Mouse (Mus musculus) limb, embryonic 12.5 days (tissue): ENCODE results near the gene Smpdl3b. TPM values are rescaled to one million over a fixed set of nuclear protein-coding genes. Genes with fewer than 3 reads are reported as not detected.
"Not testable (repeated sequence)": the region's sequence is repeated elsewhere in the genome, so short reads cannot be mapped to it uniquely, and the experiment has no call there.

Experiments used
- ATAC-seq: fragments of 200-750 bp; cut with Nextera tagmentation; 2 replicates; pipeline ENCODE4 v1.8.0; 2017; ENCODE audit warnings: low read depth, moderate TSS enrichment; ENCODE audit not compliant: insufficient number of reproducible peaks, insufficient read depth, low FRiP score, low TSS enrichment
- H3K27ac ChIP-seq: fragments of 300-500 bp; sonication (generic); 2 replicates; pipeline ENCODE4 v1.5.1; 2016; ENCODE audit warnings: mild to moderate bottlenecking, moderate library complexity
- H3K27me3 ChIP-seq: fragments of 300-500 bp; sonication (generic); 2 replicates; pipeline ENCODE4 v1.6.1; 2016; ENCODE audit warnings: mild to moderate bottlenecking, moderate library complexity
- H3K36me3 ChIP-seq: fragments of 300-500 bp; sonication (generic); 2 replicates; pipeline ENCODE4 v1.6.1; 2016; ENCODE audit warnings: mild to moderate bottlenecking, moderate library complexity
- H3K4me1 ChIP-seq: fragments of 300-500 bp; sonication (generic); replicated peaks from 2 replicates; pipeline ENCODE4 v1.6.1; 2016
- H3K4me2 ChIP-seq: fragments of 300-500 bp; sonication (generic); 2 replicates; pipeline ENCODE4 v1.6.1; 2016; ENCODE audit warnings: mild to moderate bottlenecking, moderate library complexity
- H3K4me3 ChIP-seq: fragments of 300-500 bp; sonication (generic); replicated peaks from 2 replicates; pipeline ENCODE4 v1.5.1; 2016; ENCODE audit warnings: mild to moderate bottlenecking
- H3K9ac ChIP-seq: fragments of 300-500 bp; sonication (generic); replicated peaks from 2 replicates; pipeline ENCODE4 v1.6.1; 2016; ENCODE audit warnings: mild to moderate bottlenecking, moderate library complexity
- H3K9me3 ChIP-seq: fragments of 300-500 bp; sonication (generic); 2 replicates; pipeline ENCODE4 v1.6.1; 2016; ENCODE audit warnings: mild to moderate bottlenecking, moderate library complexity
- WGBS: fragments of 180-500 bp; shearing (Covaris S2); methylation state at CpG from one replicate; pipeline ENCODE4 v1.1.7; 2016; 5-methylcytosine and 5-hydroxymethylcytosine counted together
- polyA plus RNA-seq: library from polyadenylated mRNA; unstranded; fragments of >200 nt; fragmentation: Nextera tagmentation; extraction: Ambion mirVana; gene quantifications from 2 replicates; pipeline ENCODE4 v1.2.1, GENCODE M21; 2016

Smpdl3b gene
- polyA plus RNA-seq, 1 experiment from 2014 or later = 5.8 TPM

GRCm38 (mm10) chr4:132798028-132798427 is 41.0 kb upstream of the Smpdl3b start:
- Histone ChIP-seq H3K27ac (no peak overlapping the region), H3K27me3 (peaks cover 42% of the 10 kb centered on the region), H3K9me3 (no peaks in the 10 kb centered on the region), H3K4me1 (peaks cover 7% of the 10 kb centered on the region; the same call in 1 of the 2 replicates), H3K9ac (no peak overlapping the region), H3K4me2 (no peak overlapping the region), H3K4me3 (no peak overlapping the region), H3K36me3 (no peaks in the 10 kb centered on the region)
- no peak for ATAC-seq
- 69% methylated on average over 4 of the region's 4 CpGs for WGBS

- no peak overlapping the region for H3K9ac ChIP-seq
- H3K9me3 ChIP-seq = no peaks in the 10 kb centered on the region
- ATAC-seq = no peak
- no peak overlapping the region for H3K27ac ChIP-seq
- WGBS = 75% methylated on average over 1 of the region's 1 CpGs
- H3K36me3 ChIP-seq = no peaks in the 10 kb centered on the region
- H3K27me3 ChIP-seq = peaks cover 42% of the 10 kb centered on the region
- no peak overlapping the region for H3K4me2 ChIP-seq
- H3K4me1 ChIP-seq = peaks cover 7% of the 10 kb centered on the region; the same call in 1 of the 2 replicates
- H3K4me3 ChIP-seq = no peak overlapping the region
Measured at GRCm38 (mm10) chr4:132797461-132797860, 40.4 kb upstream of the Smpdl3b start.

DNA sequence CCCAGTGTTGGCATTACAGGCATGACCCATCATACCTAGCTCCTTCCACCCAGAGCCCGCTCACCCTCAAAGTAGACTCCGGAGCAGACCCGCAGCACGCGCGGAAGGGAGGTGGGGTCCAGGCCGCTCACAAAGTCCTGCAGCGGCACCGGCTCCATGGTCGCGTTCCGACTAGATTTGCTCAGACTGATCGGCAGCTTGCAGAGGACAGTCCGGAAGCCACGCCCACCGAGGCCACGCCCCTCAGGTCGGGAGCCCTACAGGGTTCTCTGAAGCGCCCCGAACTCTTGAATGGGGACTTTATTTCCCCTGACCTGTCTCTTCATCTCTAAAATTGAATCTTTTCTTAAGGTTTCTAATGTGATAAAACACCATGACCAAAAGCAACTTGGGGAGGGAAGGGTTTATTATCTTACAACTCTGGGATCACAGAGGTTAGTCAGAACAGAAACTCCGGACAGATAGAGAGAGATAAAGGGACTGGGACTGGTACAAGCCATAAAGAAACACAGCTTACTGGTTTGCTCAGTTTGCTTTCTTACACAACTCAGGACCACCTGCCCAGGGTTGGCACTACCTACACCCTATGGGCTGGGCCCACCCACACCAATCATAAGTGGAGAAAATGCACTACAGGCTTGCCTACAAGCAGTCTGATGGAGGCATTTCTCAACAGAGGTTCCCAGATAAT is 39.3 kb upstream of the Smpdl3b start, which contains the start of gene Themis2:
Gene Themis2 (minus strand): TSS at position 192 of the 691 bp plus-strand sequence.
- peaks cover 7% of the 10 kb centered on the region; the same call in 1 of the 2 replicates for H3K4me1 ChIP-seq
- no peaks in the 10 kb centered on the region for H3K9me3 ChIP-seq
- H3K4me3 ChIP-seq = peak within 1 kb of the TSS; percentile 35
- H3K27me3 ChIP-seq = peaks cover 42% of the 10 kb centered on the region
- H3K27ac ChIP-seq = no peak within 1 kb of the TSS
- no peaks in the 10 kb centered on the region for H3K36me3 ChIP-seq
- ATAC-seq = 0 out of 2 replicates have a peak, but pooled peaks have one; percentile 42
- H3K9ac ChIP-seq = peak within 1 kb of the TSS; percentile 45; the same call in 1 of the 2 replicates
- WGBS = 3% methylated on average over 21 of the region's 21 CpGs
- H3K4me2 ChIP-seq = peak within 1 kb of the TSS; percentile 55

DNA sequence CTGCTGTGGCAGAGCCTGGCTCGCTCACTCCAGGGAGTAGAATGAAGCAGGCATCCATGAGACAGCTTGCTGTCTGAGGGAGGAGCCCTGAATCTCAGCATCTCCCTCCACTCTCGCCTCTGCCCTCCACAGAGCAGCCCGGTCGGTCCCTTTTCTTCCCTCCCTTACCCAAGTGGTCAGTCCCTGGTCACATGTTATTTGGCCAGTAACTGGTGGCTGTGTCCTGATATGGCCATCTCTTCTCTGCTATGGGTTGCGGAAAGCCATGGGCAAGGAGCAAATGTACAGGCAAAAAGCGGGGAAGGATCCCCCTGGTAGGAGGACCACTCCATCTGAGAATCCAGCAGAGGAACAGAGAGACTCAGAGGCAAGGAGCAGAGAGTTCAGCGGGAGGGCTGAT is 38.1 kb upstream of the Smpdl3b start:
- peaks cover 7% of the 10 kb centered on the region; the same call in 1 of the 2 replicates for H3K4me1 ChIP-seq
- no peak overlapping the region for H3K4me3 ChIP-seq
- no peak overlapping the region for H3K4me2 ChIP-seq
- no peaks in the 10 kb centered on the region for H3K36me3 ChIP-seq
- peaks cover 42% of the 10 kb centered on the region for H3K27me3 ChIP-seq
- H3K9ac ChIP-seq = no peak overlapping the region
- ATAC-seq = no peak
- 57% methylated on average over 7 of the region's 7 CpGs for WGBS
- H3K27ac ChIP-seq = no peak overlapping the region
- no peaks in the 10 kb centered on the region for H3K9me3 ChIP-seq

DNA sequence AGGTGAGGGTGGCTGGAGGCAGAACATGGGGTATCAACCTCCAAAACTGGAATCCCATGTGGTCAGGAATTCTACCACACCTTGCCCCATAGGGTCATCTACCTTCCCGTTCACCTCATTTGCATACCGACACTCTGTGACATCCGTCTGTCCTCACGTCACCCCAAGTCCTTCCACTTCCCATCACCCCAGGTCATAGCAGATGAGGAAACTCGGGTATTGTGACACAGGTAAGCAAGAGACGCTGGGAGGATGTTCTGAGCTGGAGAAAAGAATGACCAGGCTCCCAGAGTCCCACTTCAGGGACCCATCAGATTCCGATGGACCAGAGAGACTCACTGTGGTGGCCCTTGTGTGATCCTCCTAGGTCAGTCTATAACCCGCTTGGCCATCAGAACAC is 37.7 kb upstream of the Smpdl3b start:
- Histone ChIP-seq H3K27ac (no peak overlapping the region), H3K36me3 (no peaks in the 10 kb centered on the region), H3K9ac (no peak overlapping the region), H3K4me1 (peaks cover 7% of the 10 kb centered on the region; the same call in 1 of the 2 replicates), H3K4me3 (no peak overlapping the region), H3K4me2 (no peak overlapping the region), H3K27me3 (peaks cover 42% of the 10 kb centered on the region), H3K9me3 (no peaks in the 10 kb centered on the region)
- 75% methylated on average over 8 of the region's 8 CpGs for WGBS
- ATAC-seq = no peak

DNA sequence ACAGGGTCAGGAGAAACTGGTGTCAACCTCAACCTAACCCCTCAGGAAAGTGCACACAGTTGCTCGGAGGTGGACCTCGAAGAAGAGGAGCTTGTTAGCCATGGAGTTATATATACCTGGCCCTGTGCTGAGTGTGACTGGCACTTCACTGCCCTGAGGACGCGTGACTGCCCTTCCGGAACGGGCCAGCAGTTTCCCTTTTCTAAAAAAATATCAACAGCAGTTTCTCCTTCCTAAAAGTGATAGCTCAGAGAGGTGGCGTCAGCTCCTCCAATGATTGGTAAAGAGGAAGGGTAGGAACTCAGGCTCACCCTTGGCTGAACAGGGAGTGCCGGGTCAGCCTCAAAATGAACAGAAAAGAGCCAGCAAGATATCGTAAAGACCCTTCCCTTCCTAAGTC is 37.0 kb upstream of the Smpdl3b start:
- H3K27ac ChIP-seq = no peak overlapping the region
- no peak for ATAC-seq
- H3K36me3 ChIP-seq = no peaks in the 10 kb centered on the region
- peaks cover 42% of the 10 kb centered on the region for H3K27me3 ChIP-seq
- peaks cover 7% of the 10 kb centered on the region; the same call in 1 of the 2 replicates for H3K4me1 ChIP-seq
- no peak overlapping the region for H3K4me2 ChIP-seq
- no peaks in the 10 kb centered on the region for H3K9me3 ChIP-seq
- 77% methylated on average over 9 of the region's 9 CpGs for WGBS
- no peak overlapping the region for H3K9ac ChIP-seq
- H3K4me3 ChIP-seq = no peak overlapping the region

DNA sequence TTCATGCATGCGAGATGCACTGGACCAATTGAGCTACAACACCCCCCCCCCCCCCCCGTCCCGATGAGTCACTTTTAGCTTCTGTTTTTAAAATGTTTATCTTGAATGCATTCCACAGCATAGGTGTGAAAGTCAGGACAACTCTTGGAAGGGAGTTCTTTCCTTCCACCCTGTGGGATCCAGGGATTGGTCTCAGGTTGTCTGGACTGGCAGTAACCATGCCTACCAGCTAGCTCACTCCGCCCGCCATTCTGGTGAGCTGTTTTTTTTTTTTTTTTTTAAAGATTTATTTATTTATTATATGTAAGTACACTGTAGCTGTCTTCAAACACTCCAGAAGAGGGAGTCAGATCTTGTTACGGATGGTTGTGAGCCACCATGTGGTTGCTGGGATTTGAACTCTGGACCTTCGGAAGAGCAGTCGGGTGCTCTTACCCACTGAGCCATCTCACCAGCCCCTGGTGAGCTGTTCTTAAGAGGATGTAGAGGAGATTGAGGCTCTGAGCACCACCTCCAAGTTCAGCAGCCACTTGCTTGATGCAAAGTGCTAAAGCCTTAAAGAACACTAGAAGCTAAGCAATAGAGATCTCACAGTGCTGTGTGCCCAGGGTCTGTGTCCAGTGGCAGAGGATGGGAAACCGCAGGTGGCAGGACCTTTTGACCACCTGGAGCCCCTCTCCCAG is 36.4 kb upstream of the Smpdl3b start:
- H3K27ac ChIP-seq, H3K4me3 ChIP-seq, H3K36me3 ChIP-seq, H3K9ac ChIP-seq, H3K4me1 ChIP-seq, ATAC-seq, H3K4me2 ChIP-seq, H3K9me3 ChIP-seq: not testable (repeated sequence)
- peaks cover 42% of the 10 kb centered on the region for H3K27me3 ChIP-seq
- WGBS = 84% methylated on average over 8 of the region's 9 CpGs

- H3K4me2 ChIP-seq = no peak overlapping the region
- H3K9me3 ChIP-seq = no peaks in the 10 kb centered on the region
- H3K27ac ChIP-seq = no peak overlapping the region
- no peak overlapping the region for H3K9ac ChIP-seq
- no peak overlapping the region for H3K4me3 ChIP-seq
- peaks cover 11% of the 10 kb centered on the region for H3K27me3 ChIP-seq
- H3K4me1 ChIP-seq = no peaks in the 10 kb centered on the region
- ATAC-seq = no peak
- H3K36me3 ChIP-seq = no peaks in the 10 kb centered on the region
- WGBS = 90% methylated on average over 8 of the region's 8 CpGs
Measured at GRCm38 (mm10) chr4:132789731-132790130, 32.7 kb upstream of the Smpdl3b start.

DNA sequence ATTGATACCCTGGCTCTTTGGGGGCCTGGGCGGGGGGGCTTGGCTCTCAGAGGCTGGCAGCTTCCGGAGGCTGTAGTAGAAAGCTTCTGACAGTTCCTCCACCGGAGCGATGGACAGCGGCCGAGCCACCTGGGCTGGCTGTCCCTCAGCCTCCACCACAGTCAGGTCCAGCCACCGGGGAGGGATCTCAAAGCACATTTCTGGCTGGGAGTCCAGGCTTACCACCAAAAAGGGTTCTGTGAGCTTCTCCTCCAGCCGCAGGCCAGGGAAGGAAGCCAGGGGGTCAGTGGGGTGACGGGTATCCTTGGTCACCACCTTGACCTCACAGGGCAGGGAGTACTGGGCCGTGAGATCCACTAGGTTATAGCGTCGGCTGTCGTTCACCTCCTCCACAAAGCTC is 28.2 kb upstream of the Smpdl3b start:
- Histone ChIP-seq H3K36me3 (no peaks in the 10 kb centered on the region), H3K9me3 (no peaks in the 10 kb centered on the region), H3K4me2 (no peak overlapping the region), H3K27ac (no peak overlapping the region), H3K9ac (no peak overlapping the region), H3K4me3 (no peak overlapping the region), H3K4me1 (no peaks in the 10 kb centered on the region), H3K27me3 (no peaks in the 10 kb centered on the region)
- no peak for ATAC-seq
- WGBS = 89% methylated on average over 13 of the region's 13 CpGs

GRCm38 (mm10) chr4:132783732-132784131 is 26.7 kb upstream of the Smpdl3b start:
- H3K4me1 ChIP-seq = no peaks in the 10 kb centered on the region
- no peak overlapping the region for H3K9ac ChIP-seq
- H3K4me3 ChIP-seq = no peak overlapping the region
- H3K36me3 ChIP-seq = peaks cover 10% of the 10 kb centered on the region
- H3K9me3 ChIP-seq = no peaks in the 10 kb centered on the region
- WGBS = 89% methylated on average over 2 of the region's 2 CpGs
- no peak overlapping the region for H3K4me2 ChIP-seq
- H3K27me3 ChIP-seq = no peaks in the 10 kb centered on the region
- no peak for ATAC-seq
- no peak overlapping the region for H3K27ac ChIP-seq

DNA sequence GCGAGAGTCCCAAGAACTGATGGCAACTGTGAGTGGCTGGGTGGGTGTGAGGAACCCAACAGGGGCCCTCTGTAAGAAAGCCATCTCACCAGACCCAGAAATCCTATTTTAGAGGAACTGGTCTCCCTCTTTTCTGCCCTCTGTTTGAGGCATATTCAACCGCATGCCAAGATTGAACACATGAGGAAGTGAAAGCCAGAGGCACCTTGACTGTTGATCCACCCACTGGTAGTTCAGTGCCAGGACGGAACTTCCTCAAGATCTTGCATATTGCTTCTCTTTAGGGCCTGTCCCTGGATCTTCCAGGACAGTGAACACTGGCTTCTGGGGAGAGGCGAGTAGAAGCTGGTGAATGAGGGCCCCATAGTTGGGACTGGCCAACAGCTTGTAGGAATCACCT is 23.2 kb upstream of the Smpdl3b start:
- no peak overlapping the region for H3K4me2 ChIP-seq

More for the DNA sequence above, 23.2 kb upstream of the Smpdl3b start:
- Histone ChIP-seq H3K4me3 (no peak overlapping the region), H3K27ac (no peak overlapping the region), H3K4me1 (no peaks in the 10 kb centered on the region), H3K27me3 (no peaks in the 10 kb centered on the region), H3K9ac (no peak overlapping the region), H3K9me3 (no peaks in the 10 kb centered on the region), H3K36me3 (peaks cover 44% of the 10 kb centered on the region)
- no peak for ATAC-seq
- 84% methylated on average over 4 of the region's 4 CpGs for WGBS
